Mouse (Mus musculus): ENCODE measurements around the gene Gm6356.
"Not testable (repeated sequence)": the region's sequence is repeated elsewhere in the genome, so short reads cannot be mapped to it uniquely, and the experiment has no call there.

Gene Gm6356

GRCm38 (mm10) chr14:6973718-6974117, at the start of gene Gm6356:
TSS of gene Gm6356 (minus strand) at chr14:6973818.
- DNase-seq (ENCODE audit: inconsistent age in 2 of 2, low spot score in 1 of 2): not testable (repeated sequence)

Measured in adrenal gland, adult (tissue).